Mouse (Mus musculus) forebrain, embryonic 15.5 days (tissue): Measurements from ENCODE around the gene Nectin1. TPM values are rescaled to one million over a fixed set of nuclear protein-coding genes. Genes with fewer than 3 reads are reported as not detected.
A peak's percentile ranks its signal among the peaks of the same experiment; 100 is the strongest.

Experiments used
- ATAC-seq: fragments of 200-750 bp; cut with Nextera tagmentation; replicated peaks from 2 replicates; pipeline ENCODE4 v1.8.0; 2017; ENCODE audit warnings: mild to moderate bottlenecking, moderate TSS enrichment, moderate library complexity
- H3K27ac ChIP-seq: fragments of 300-500 bp; sonication (generic); replicated peaks from 2 replicates; pipeline ENCODE4 v1.5.1; 2015; ENCODE audit warnings: mild to moderate bottlenecking, inconsistent platforms
- H3K27me3 ChIP-seq: fragments of 300-500 bp; sonication (generic); 2 replicates; pipeline ENCODE4 v1.6.1; 2015; ENCODE audit warnings: inconsistent platforms
- H3K36me3 ChIP-seq: fragments of 300-500 bp; sonication (generic); 2 replicates; pipeline ENCODE4 v1.6.1; 2015; ENCODE audit warnings: mild to moderate bottlenecking, inconsistent platforms
- H3K4me1 ChIP-seq: fragments of 300-500 bp; sonication (generic); 2 replicates; pipeline ENCODE4 v1.6.1; 2015; ENCODE audit warnings: inconsistent platforms
- H3K4me2 ChIP-seq: fragments of 300-500 bp; sonication (generic); replicated peaks from 2 replicates; pipeline ENCODE4 v1.6.1; 2015; ENCODE audit warnings: mild to moderate bottlenecking, inconsistent platforms
- H3K4me3 ChIP-seq: fragments of 300-500 bp; sonication (generic); 2 replicates; pipeline ENCODE4 v1.5.1; 2015; ENCODE audit warnings: mild to moderate bottlenecking, inconsistent platforms
- H3K9ac ChIP-seq: fragments of 300-500 bp; sonication (generic); replicated peaks from 2 replicates; pipeline ENCODE4 v1.6.1; 2015; ENCODE audit warnings: mild to moderate bottlenecking, inconsistent platforms
- H3K9me3 ChIP-seq: fragments of 300-500 bp; sonication (generic); 2 replicates; pipeline ENCODE4 v1.6.1; 2016; ENCODE audit warnings: inconsistent platforms
- WGBS: fragments of 180-500 bp; shearing (Covaris S2); methylation state at CpG from one replicate; pipeline ENCODE4 v1.1.7; 2015; ENCODE audit warnings: mixed read lengths; 5-methylcytosine and 5-hydroxymethylcytosine counted together
- polyA plus RNA-seq: library from polyadenylated mRNA; unstranded; fragments of >200 nt; fragmentation: Nextera tagmentation; extraction: Ambion mirVana; gene quantifications from 2 replicates; pipeline ENCODE4 v1.2.1, GENCODE M21; 2015

Gene Nectin1
- polyA plus RNA-seq, 1 experiment from 2014 or later: 10.1 TPM

DNA sequence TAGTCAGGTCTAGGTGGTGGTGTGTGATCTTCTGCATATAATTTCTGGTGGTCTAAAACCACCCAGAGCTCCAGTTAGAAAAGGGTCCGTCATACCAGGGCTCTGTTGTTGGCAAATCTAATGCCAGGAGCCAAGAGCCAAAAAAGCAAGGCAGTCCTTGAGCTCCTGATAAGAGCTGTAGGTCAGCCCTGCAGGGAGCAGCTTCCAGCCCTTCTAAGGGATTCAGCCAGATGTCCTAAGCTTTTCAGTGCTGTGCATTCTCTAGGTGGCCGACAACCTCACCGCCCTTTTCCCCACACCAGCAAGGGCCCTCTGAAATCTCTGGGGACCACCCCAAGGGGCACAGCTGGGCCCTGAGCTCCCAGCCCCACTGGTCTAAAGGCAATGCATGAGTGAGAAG, 52.2 kb downstream of the Nectin1 start:
- Histone ChIP-seq H3K4me3 (no peak overlapping the region), H3K36me3 (peaks cover 26% of the 10 kb centered on the region), H3K27me3 (no peaks in the 10 kb centered on the region), H3K9ac (no peak overlapping the region), H3K27ac (no peak overlapping the region), H3K4me1 (no peaks in the 10 kb centered on the region), H3K9me3 (no peaks in the 10 kb centered on the region), H3K4me2 (no peak overlapping the region)
- 95% methylated on average over 3 of the region's 3 CpGs for WGBS
- ATAC-seq: no peak

DNA sequence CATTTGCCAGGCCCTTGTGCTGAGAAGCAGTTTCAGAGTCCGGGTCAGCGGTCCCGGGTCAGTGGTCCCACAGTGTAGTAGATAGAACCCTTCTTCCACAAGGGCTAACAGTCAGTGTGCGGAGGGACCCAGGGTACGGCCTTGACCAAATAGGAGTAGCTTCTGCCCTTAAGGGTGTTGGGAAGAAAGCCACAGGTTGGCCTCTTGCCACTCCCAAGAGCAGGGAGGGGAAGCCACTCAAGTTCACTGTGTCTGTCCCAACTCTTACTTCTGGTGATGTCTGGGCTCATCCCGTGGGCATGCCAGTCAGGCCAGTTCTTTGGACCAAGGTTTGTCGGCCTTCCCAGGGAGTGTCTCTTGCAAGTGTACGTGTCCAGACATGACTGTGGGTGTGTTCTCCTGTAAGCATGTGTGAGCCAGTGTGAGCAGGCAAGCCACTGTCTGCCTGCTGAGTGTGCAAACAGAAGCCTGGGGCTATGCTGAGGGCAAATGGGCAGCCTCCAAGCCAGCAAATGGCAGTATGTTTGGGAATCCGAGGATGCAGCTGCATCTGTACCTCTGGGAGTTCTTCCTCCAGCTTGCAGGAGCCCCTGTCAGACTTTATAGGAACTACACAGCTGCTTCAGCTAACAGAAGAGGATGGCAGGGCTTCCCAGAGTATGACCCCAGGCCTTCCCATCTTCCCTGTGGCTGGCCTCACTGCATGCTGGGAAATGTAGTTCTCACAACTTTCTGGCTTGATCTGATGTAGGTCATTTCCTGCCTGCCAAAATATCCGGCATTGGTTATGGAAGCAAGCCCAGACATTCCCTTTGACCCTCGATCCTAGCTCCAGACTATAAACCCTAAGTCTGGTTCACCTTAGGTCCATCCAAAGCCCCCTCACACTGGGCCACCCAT, 53.3 kb downstream of the Nectin1 start:
- H3K4me1 ChIP-seq: no peaks in the 10 kb centered on the region
- H3K4me3 ChIP-seq: no peak overlapping the region
- H3K36me3 ChIP-seq: peaks cover 22% of the 10 kb centered on the region
- no peak for ATAC-seq
- no peak overlapping the region for H3K4me2 ChIP-seq
- no peaks in the 10 kb centered on the region for H3K27me3 ChIP-seq
- 92% methylated on average over 11 of the region's 11 CpGs for WGBS
- no peak overlapping the region for H3K27ac ChIP-seq
- no peaks in the 10 kb centered on the region for H3K9me3 ChIP-seq
- no peak overlapping the region for H3K9ac ChIP-seq

- ATAC-seq: no peak
- H3K27me3 ChIP-seq: no peaks in the 10 kb centered on the region
- H3K4me3 ChIP-seq: no peak overlapping the region
- H3K4me2 ChIP-seq: no peak overlapping the region
- WGBS: 80% methylated on average over 7 of the region's 7 CpGs
- H3K36me3 ChIP-seq: peaks cover 22% of the 10 kb centered on the region
- H3K9ac ChIP-seq: no peak overlapping the region
- H3K9me3 ChIP-seq: no peaks in the 10 kb centered on the region
- H3K4me1 ChIP-seq: no peaks in the 10 kb centered on the region
- no peak overlapping the region for H3K27ac ChIP-seq
Observed at GRCm38 (mm10) chr9:43797746-43798145, 54.0 kb downstream of the Nectin1 start.

DNA sequence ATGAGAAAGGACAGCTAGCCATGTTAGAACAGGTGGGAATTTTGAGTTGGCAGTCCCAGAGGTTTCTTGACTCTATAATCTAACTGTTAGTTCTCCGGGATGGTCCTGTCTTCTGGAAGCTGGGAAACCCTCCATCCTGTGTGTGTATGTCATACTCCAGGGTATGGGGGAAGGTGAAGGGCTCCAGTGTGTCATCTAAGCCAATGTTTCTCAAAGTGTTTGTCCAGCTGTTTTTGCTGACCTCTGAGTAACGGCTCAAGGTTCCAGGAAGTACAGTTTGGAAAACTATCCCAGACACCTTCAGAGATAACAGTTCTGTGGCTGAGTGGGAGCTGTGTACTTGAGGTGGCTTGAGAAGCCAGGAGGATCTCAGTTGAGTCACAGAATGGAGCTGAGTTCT, 56.7 kb downstream of the Nectin1 start:
- H3K4me2 ChIP-seq: no peak overlapping the region
- H3K27ac ChIP-seq: no peak overlapping the region
- ATAC-seq: no peak
- WGBS: 88% methylated on average over 2 of the region's 2 CpGs
- no peaks in the 10 kb centered on the region for H3K4me1 ChIP-seq
- no peak overlapping the region for H3K4me3 ChIP-seq
- no peak overlapping the region for H3K9ac ChIP-seq
- no peaks in the 10 kb centered on the region for H3K27me3 ChIP-seq
- peaks cover 12% of the 10 kb centered on the region; the same call in 1 of the 2 replicates for H3K36me3 ChIP-seq
- no peaks in the 10 kb centered on the region for H3K9me3 ChIP-seq

DNA sequence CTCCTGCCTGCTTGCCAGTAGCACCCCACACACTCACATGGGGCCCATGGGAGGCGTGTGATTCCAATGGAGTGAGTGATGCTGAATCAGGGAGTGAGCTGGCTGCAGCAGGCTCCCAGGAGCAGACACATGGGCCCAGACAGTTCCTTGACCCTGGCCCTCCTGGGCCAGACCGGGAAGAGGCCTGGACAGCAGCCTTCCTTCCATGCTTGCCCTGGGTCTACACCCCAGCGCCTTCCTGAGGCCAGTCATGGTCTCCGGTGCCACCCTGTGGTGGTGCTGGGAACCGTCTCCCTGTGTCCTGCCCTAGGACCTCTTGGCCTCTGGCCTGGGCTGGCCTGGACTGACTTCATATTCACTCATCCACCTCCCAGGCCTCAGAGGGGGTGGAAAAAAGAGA, 58.1 kb downstream of the Nectin1 start:
- Histone ChIP-seq H3K27ac (no peak overlapping the region), H3K36me3 (peaks cover 12% of the 10 kb centered on the region; the same call in 1 of the 2 replicates), H3K9me3 (no peaks in the 10 kb centered on the region), H3K4me1 (no peaks in the 10 kb centered on the region), H3K4me3 (no peak overlapping the region), H3K27me3 (no peaks in the 10 kb centered on the region), H3K9ac (no peak overlapping the region), H3K4me2 (no peak overlapping the region)
- ATAC-seq: peak; percentile 63
- 32% methylated on average over 5 of the region's 5 CpGs for WGBS

DNA sequence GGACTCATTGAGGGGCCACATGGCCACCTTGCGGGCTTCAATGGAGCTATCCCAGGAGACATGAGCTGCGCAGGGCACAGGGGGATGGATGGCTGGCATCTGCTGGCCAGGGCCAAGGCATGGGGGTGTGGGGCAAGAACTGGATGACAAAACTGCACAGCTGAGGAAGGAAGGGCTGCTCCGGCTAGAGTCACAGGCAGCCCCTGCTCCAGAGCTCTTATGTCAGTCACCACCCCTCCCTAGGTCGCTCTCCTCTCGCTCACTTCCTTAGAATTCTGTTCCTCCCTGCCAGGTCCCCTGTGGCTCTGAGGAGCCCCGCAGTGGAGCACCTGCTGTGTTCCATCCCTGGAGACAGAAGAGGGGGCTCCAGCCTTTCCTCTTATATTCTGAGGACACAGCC, 63.8 kb downstream of the Nectin1 start:
- Histone ChIP-seq H3K36me3 (0 out of 2 replicates have a peak, but pooled peaks cover 4% of the 10 kb centered on the region), H3K4me1 (peaks cover 11% of the 10 kb centered on the region), H3K4me3 (no peak overlapping the region), H3K4me2 (no peak overlapping the region), H3K9me3 (no peaks in the 10 kb centered on the region), H3K9ac (no peak overlapping the region), H3K27ac (no peak overlapping the region), H3K27me3 (no peaks in the 10 kb centered on the region)
- 0 out of 2 replicates have a peak, but pooled peaks have one; percentile 48 for ATAC-seq
- WGBS: 22% methylated on average over 6 of the region's 6 CpGs

DNA sequence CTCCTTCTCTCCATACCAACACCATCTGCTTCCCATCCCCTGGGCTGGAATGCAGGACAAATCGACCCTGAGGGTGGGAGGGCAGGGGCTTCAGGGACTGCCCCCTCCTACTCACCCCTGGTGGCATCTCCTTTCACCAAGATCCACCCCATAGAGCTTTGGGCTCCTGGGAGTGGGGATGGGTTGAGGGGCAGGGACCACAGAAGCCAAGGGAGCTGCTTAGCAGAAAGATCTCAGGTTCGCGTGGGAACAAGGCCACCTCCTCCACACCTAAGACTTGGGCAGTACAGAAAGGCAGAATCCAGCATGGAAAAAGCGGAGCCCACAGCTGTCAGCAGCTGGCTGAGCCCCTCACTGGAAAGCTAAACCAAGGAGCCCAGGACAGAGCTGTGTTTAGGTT, 64.3 kb downstream of the Nectin1 start:
- Histone ChIP-seq H3K36me3 (0 out of 2 replicates have a peak, but pooled peaks cover 4% of the 10 kb centered on the region), H3K4me3 (no peak overlapping the region), H3K9ac (no peak overlapping the region), H3K27me3 (no peaks in the 10 kb centered on the region), H3K4me1 (peaks cover 11% of the 10 kb centered on the region), H3K4me2 (no peak overlapping the region), H3K9me3 (no peaks in the 10 kb centered on the region), H3K27ac (no peak overlapping the region)
- no peak for ATAC-seq
- 6% methylated on average over 4 of the region's 4 CpGs for WGBS

DNA sequence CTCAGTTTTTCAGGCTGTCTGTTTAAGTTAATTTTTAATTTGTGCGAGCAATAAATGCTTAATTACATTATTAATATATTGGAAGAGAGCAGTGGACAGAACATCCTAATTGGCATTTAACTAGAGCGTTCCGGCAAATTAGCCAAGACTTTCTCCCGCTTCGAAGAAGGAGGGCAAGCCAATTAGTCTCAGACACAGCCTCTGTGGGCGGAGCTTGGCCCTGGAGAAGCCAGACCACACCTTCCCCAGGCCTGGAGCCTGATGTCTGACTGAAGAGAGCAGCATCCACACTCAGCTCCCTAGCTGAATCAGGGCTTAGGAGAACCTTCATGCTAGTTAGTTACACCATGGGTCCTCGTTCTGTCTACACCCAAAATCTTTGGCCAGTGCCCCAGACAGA, 64.8 kb downstream of the Nectin1 start:
- Histone ChIP-seq H3K27ac (no peak overlapping the region), H3K36me3 (0 out of 2 replicates have a peak, but pooled peaks cover 4% of the 10 kb centered on the region), H3K4me1 (peaks cover 11% of the 10 kb centered on the region), H3K4me3 (no peak overlapping the region), H3K27me3 (no peaks in the 10 kb centered on the region), H3K4me2 (no peak overlapping the region), H3K9me3 (no peaks in the 10 kb centered on the region), H3K9ac (no peak overlapping the region)
- 8% methylated on average over 7 of the region's 7 CpGs for WGBS
- ATAC-seq: no peak

DNA sequence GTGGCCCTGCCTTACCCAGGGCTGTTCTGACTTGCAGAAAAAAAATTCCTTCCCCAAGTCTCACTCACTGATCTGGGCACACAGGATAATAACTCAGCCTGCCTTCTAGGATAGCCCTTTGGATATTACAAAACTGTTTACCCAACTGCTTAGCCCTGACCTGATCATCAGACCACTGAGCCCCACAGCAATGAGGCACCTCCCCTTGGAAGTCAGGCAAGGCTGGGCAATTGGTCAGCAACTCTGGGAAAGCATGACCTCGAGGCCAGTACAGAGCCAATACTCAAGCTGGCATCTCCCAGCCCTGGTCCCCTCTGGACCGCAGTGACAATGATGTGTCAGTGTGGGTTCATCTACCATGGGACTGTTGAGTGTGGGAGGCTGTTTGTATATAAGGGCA, 69.4 kb downstream of the Nectin1 start:
- H3K4me2 ChIP-seq: no peak overlapping the region
- H3K4me3 ChIP-seq: no peak overlapping the region
- ATAC-seq: no peak
- no peak overlapping the region for H3K27ac ChIP-seq
- no peaks in the 10 kb centered on the region for H3K27me3 ChIP-seq
- H3K4me1 ChIP-seq: peaks cover 5% of the 10 kb centered on the region
- 77% methylated on average over 2 of the region's 2 CpGs for WGBS
- no peaks in the 10 kb centered on the region for H3K36me3 ChIP-seq
- no peaks in the 10 kb centered on the region for H3K9me3 ChIP-seq
- no peak overlapping the region for H3K9ac ChIP-seq

DNA sequence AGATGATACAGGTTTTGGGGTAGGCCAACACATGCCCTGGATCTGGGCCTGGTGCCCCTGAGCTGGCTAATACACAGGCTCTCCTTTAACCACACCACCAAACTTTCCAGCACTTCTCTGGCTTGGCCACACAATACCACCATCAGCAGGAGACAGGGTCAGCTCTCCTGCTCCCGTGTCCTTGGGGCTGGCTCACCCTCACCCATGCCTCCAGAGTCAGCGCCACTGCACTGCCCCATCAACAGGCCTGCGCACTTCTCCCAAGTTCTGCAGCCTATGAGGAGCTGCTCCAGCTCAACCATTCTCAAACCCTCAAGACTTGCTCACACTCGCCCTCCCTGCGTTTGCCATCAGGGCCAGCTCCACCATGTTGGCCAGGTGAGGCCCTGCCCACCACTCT, 78.4 kb downstream of the Nectin1 start:
- Histone ChIP-seq H3K4me3 (no peak overlapping the region), H3K4me1 (peaks cover 5% of the 10 kb centered on the region; the same call in 1 of the 2 replicates), H3K9ac (no peak overlapping the region), H3K27me3 (no peaks in the 10 kb centered on the region), H3K9me3 (no peaks in the 10 kb centered on the region), H3K27ac (no peak overlapping the region), H3K36me3 (no peaks in the 10 kb centered on the region), H3K4me2 (no peak overlapping the region)
- ATAC-seq: no peak
- WGBS: 88% methylated on average over 5 of the region's 5 CpGs

GRCm38 (mm10) chr9:43825178-43825577, 81.4 kb downstream of the Nectin1 start:
- Histone ChIP-seq H3K4me1 (peaks cover 16% of the 10 kb centered on the region; the same call in 1 of the 2 replicates), H3K4me2 (no peak overlapping the region), H3K9ac (no peak overlapping the region), H3K27ac (no peak overlapping the region), H3K4me3 (no peak overlapping the region), H3K36me3 (no peaks in the 10 kb centered on the region), H3K9me3 (no peaks in the 10 kb centered on the region), H3K27me3 (no peaks in the 10 kb centered on the region)
- 85% methylated on average over 5 of the region's 5 CpGs for WGBS
- no peak for ATAC-seq

GRCm38 (mm10) chr9:43826558-43827253, 82.9 kb downstream of the Nectin1 start:
- no peaks in the 10 kb centered on the region for H3K36me3 ChIP-seq
- WGBS: 32% methylated on average over 8 of the region's 8 CpGs
- H3K4me3 ChIP-seq: no peak overlapping the region
- no peak overlapping the region for H3K4me2 ChIP-seq
- no peak overlapping the region for H3K9ac ChIP-seq
- H3K27ac ChIP-seq: no peak overlapping the region
- ATAC-seq: no peak
- H3K4me1 ChIP-seq: peaks cover 16% of the 10 kb centered on the region; the same call in 1 of the 2 replicates
- H3K9me3 ChIP-seq: no peaks in the 10 kb centered on the region
- no peaks in the 10 kb centered on the region for H3K27me3 ChIP-seq
